9 mouse cellular contexts compared by ENCODE assay signal in genomic region chr6:37642701-37643121, GRCm38 (mm10).
A peak's percentile ranks its signal among the peaks of the same experiment; 100 is the strongest.
DNase-seq lines count a peak whose midpoint lies in the region; ATAC-seq and TF ChIP-seq lines count a peak whose summit lies in the region.
"Had no signal": no experiment of that assay in that cellular context is flagged by ENCODE, and none has a peak within 500 bp of the region (broad histone marks: within the 10 kb centered on the region; RNA-seq: fewer than 3 reads in every experiment).

No protein-coding gene starts in this region.

- ATAC-seq in midbrain, embryonic 13.5 days, result peak; percentile 88

- H3K36me3 ChIP-seq in midbrain, embryonic 13.5 days, result no peaks in the 10 kb centered on the region
- H3K36me3 ChIP-seq: limb, embryonic 12.5 days had no signal

- TF ChIP-seq POLR2A in cortical plate, adult 2 months (IDR thresholded peaks at IDR 0.05; ENCODE audit: extremely low read depth, insufficient read depth, low read length), result no peak

- H3K27me3 ChIP-seq in midbrain, embryonic 13.5 days, result no peaks in the 10 kb centered on the region
- H3K27me3 ChIP-seq: limb, embryonic 12.5 days had no signal

- no peak overlapping the region for H3K27ac ChIP-seq in cortical plate, adult 2 months (ENCODE audit: insufficient read depth, low read length)
- peak overlapping the region; percentile 93 for H3K27ac ChIP-seq in midbrain, embryonic 13.5 days
- H3K27ac ChIP-seq: limb, embryonic 12.5 days had no signal

- H3K9ac ChIP-seq in midbrain, embryonic 13.5 days (replicated peaks), result peak overlapping the region; percentile 44
- H3K9ac ChIP-seq: limb, embryonic 12.5 days had no signal

- no peak for TF ChIP-seq CTCF in cortical plate, adult 2 months (IDR thresholded peaks at IDR 0.05; ENCODE audit: extremely low read depth, insufficient read depth, low read length)

- peak overlapping the region; percentile 49 for H3K4me2 ChIP-seq in midbrain, embryonic 13.5 days (replicated peaks)
- H3K4me2 ChIP-seq: limb, embryonic 12.5 days had no signal

- peak overlapping the region; percentile 1; the same call in 1 of the 2 replicates for H3K4me3 ChIP-seq in cortical plate, adult 2 months (ENCODE audit: insufficient read depth, low read length)
- peak overlapping the region; percentile 31 for H3K4me3 ChIP-seq in midbrain, embryonic 13.5 days (replicated peaks)
- H3K4me3 ChIP-seq: limb, embryonic 12.5 days had no signal

- no peaks in the 10 kb centered on the region for H3K4me1 ChIP-seq in cortical plate, adult 2 months (ENCODE audit: control insufficient read depth, insufficient read depth, low read length)
- H3K4me1 ChIP-seq in midbrain, embryonic 13.5 days (replicated peaks), result peaks cover 24% of the 10 kb centered on the region
- H3K4me1 ChIP-seq: limb, embryonic 12.5 days had no signal

- H3K9me3 ChIP-seq in midbrain, embryonic 13.5 days, result no peaks in the 10 kb centered on the region
- H3K9me3 ChIP-seq: limb, embryonic 12.5 days had no signal

- WGBS in midbrain, embryonic 13.5 days, result 14% methylated on average over 8 of the region's 8 CpGs

- peak; percentile 3 to 25 for DNase-seq in layer of hippocampus, postnatal 14 days (ENCODE audit: low spot score in 2 of 2)
- no peak for DNase-seq in layer of hippocampus, adult 9-10 months (ENCODE audit: low spot score)
- peak; percentile 51 for DNase-seq in heart, postnatal 4 days
- DNase-seq in spleen, postnatal 36 days (ENCODE audit: low spot score in 2 of 2), result no peak
- DNase-seq in gastrocnemius, postnatal 10 days, result no peak
- DNase-seq in lung, postnatal 25 days (ENCODE audit: low spot score), result no peak

Comparison
In these comparisons a context has a peak if more than half of its experiments do, and no peak if none do; other contexts are left out.
1. DNase-seq: peak in layer of hippocampus, postnatal 14 days (2 of 2) and heart, postnatal 4 days (single experiment); none in layer of hippocampus, adult 9-10 months (single experiment), spleen, postnatal 36 days (0 of 2), gastrocnemius, postnatal 10 days (single experiment) and lung, postnatal 25 days (single experiment).